Mouse (Mus musculus) hindbrain, embryonic 11.5 days (tissue): ENCODE data around the gene Erich4. TPM values are rescaled to one million over a fixed set of nuclear protein-coding genes. Genes with fewer than 3 reads are reported as not detected.
"Not testable (repeated sequence)": the region's sequence is repeated elsewhere in the genome, so short reads cannot be mapped to it uniquely, and the experiment has no call there.

ENCODE experiments used
- ATAC-seq: fragments of 200-750 bp; cut with Nextera tagmentation; 2 replicates; pipeline ENCODE4 v1.8.0; 2017; ENCODE audit warnings: mild to moderate bottlenecking, moderate TSS enrichment, moderate library complexity; ENCODE audit not compliant: low FRiP score
- DNase-seq: peaks from one replicate; pipeline ENCODE4 v3.0.0-alpha.2; 2015; ENCODE audit warnings: low spot score
- H3K27ac ChIP-seq: fragments of 300-500 bp; sonication (generic); 2 replicates; pipeline ENCODE4 v1.5.1; 2014; ENCODE audit warnings: mild to moderate bottlenecking, low read depth, low read length
- H3K27me3 ChIP-seq: fragments of 300-500 bp; sonication (generic); 2 replicates; pipeline ENCODE4 v1.6.1; 2014; ENCODE audit warnings: mild to moderate bottlenecking, low read length, moderate library complexity, mixed read lengths; ENCODE audit not compliant: control insufficient read depth, insufficient read depth
- H3K36me3 ChIP-seq: fragments of 300-500 bp; sonication (generic); 2 replicates; pipeline ENCODE4 v1.6.1; 2014; ENCODE audit warnings: mild to moderate bottlenecking, low read length, moderate library complexity, mixed read lengths; ENCODE audit not compliant: control insufficient read depth, insufficient read depth
- H3K4me1 ChIP-seq: fragments of 300-500 bp; sonication (generic); replicated peaks from 2 replicates; pipeline ENCODE4 v1.6.1; 2014; ENCODE audit warnings: low read length, mixed read lengths; ENCODE audit not compliant: control insufficient read depth, insufficient read depth
- H3K4me2 ChIP-seq: fragments of 300-500 bp; sonication (generic); replicated peaks from 2 replicates; pipeline ENCODE4 v1.6.1; 2014; ENCODE audit warnings: mild to moderate bottlenecking, low read depth, low read length
- H3K4me3 ChIP-seq: fragments of 300-500 bp; sonication (generic); 2 replicates; pipeline ENCODE4 v1.5.1; 2014; ENCODE audit warnings: low read depth, low read length
- H3K9ac ChIP-seq: fragments of 300-500 bp; sonication (generic); 2 replicates; pipeline ENCODE4 v1.6.1; 2014; ENCODE audit warnings: low read depth, low read length
- H3K9me3 ChIP-seq: fragments of 300-500 bp; sonication (generic); 2 replicates; pipeline ENCODE4 v1.6.1; 2016; ENCODE audit warnings: low read length; ENCODE audit not compliant: control insufficient read depth
- WGBS: fragments of 180-500 bp; shearing (Covaris S2); extraction: QIAGEN DNeasy Blood & Tissue Kit; methylation state at CpG from one replicate; pipeline ENCODE4 v1.1.7; 2014; 5-methylcytosine and 5-hydroxymethylcytosine counted together
- polyA plus RNA-seq: library from polyadenylated mRNA; unstranded; fragments of >200 nt; fragmentation: Nextera tagmentation; extraction: Ambion mirVana; gene quantifications from 2 replicates; pipeline ENCODE4 v1.2.1, GENCODE M21; 2014

Gene Erich4
- polyA plus RNA-seq, 1 experiment from 2014 or later: not detected

DNA sequence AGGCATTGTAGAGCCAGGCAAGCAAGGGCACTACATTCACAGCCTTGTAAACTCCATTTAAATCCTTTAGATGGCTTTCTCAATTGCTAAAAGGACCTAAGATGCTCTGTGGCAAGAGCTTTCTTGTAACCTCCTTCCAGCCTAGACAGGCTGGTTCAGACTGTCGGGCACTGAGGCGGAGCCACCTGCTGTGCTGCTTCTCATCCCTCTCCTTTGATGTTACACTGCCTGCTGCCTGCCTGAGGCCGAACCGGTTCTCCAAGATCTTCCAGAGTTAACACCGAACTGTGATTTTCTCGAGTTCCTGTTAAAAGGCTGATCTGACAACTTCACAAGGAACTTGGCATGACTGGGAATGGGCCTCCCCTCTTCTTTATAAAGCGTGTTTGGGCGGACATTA is 39.8 kb downstream of the Erich4 start:
- Histone ChIP-seq H3K4me2 (no peak overlapping the region), H3K9me3 (no peaks in the 10 kb centered on the region), H3K27me3 (no peaks in the 10 kb centered on the region), H3K27ac (no peak overlapping the region), H3K4me1 (no peaks in the 10 kb centered on the region), H3K9ac (no peak overlapping the region), H3K4me3 (no peak overlapping the region), H3K36me3 (no peaks in the 10 kb centered on the region)
- 15% methylated on average over 8 of the region's 8 CpGs for WGBS
- no peak for ATAC-seq
- DNase-seq: no peak

GRCm38 (mm10) chr7:25575105-25575504 is 40.6 kb downstream of the Erich4 start:
- no peak overlapping the region for H3K9ac ChIP-seq
- H3K4me1 ChIP-seq: no peaks in the 10 kb centered on the region
- H3K27ac ChIP-seq: no peak overlapping the region
- WGBS: 82% methylated on average over 5 of the region's 5 CpGs
- DNase-seq: no peak
- no peaks in the 10 kb centered on the region for H3K36me3 ChIP-seq
- H3K27me3 ChIP-seq: no peaks in the 10 kb centered on the region
- H3K4me2 ChIP-seq: no peak overlapping the region
- no peak for ATAC-seq
- no peaks in the 10 kb centered on the region for H3K9me3 ChIP-seq
- no peak overlapping the region for H3K4me3 ChIP-seq

DNA sequence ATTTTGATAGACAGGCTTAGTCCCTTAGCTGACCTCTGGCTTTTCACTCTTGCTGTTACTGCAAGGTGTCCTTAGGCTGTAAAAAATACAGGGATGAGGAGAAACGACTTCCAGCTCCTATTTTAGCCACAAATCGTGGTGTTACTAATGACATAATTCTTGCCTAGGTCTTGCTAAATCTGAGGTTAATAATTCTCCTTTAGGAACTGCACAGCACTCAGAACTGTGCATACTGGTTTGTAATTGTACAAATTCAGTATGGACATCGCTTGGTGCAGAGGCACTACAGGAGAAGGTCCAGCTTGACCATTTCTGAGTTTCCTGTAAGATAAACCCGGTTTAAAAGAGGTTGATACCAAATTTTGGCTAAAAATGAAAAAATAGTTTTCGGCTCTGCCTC is 41.9 kb downstream of the Erich4 start:
- H3K36me3 ChIP-seq, DNase-seq, ATAC-seq, H3K4me1 ChIP-seq, H3K9me3 ChIP-seq, H3K27ac ChIP-seq, H3K4me3 ChIP-seq, H3K27me3 ChIP-seq, H3K4me2 ChIP-seq, H3K9ac ChIP-seq: not testable (repeated sequence)
- WGBS: 86% methylated on average over 5 of the region's 5 CpGs

GRCm38 (mm10) chr7:25568721-25569120 is 47.0 kb downstream of the Erich4 start:
- H3K4me3 ChIP-seq: no peak overlapping the region
- H3K27me3 ChIP-seq: no peaks in the 10 kb centered on the region
- H3K36me3 ChIP-seq: no peaks in the 10 kb centered on the region
- no peak overlapping the region for H3K4me2 ChIP-seq
- DNase-seq (no peak), ATAC-seq (no peak)
- no peak overlapping the region for H3K27ac ChIP-seq
- H3K4me1 ChIP-seq: no peaks in the 10 kb centered on the region
- H3K9me3 ChIP-seq: no peaks in the 10 kb centered on the region
- H3K9ac ChIP-seq: no peak overlapping the region
- WGBS: 94% methylated on average over 7 of the region's 7 CpGs

Other genes starting within 250 kb of the Erich4 start
- not detected in 2 replicates for gene Cnfn, start 246.2 kb downstream of the Erich4 start, polyA plus RNA-seq
- 2.6 and 3.3 TPM in 2 replicates for gene Lipe, start 217.2 kb downstream of the Erich4 start, polyA plus RNA-seq
- gene Cxcl17, start 203.0 kb downstream of the Erich4 start, polyA plus RNA-seq: 0.28 TPM in 1 of 2 replicates, not detected in the other
- 0.74 and 1.4 TPM in 2 replicates for gene Ceacam1, start 138.3 kb downstream of the Erich4 start, polyA plus RNA-seq
- not detected in 2 replicates for gene Ceacam2, start 76.0 kb downstream of the Erich4 start, polyA plus RNA-seq
- 25.1 and 25.5 TPM in 2 replicates for gene Dmac2, start 3.5 kb upstream of the Erich4 start, polyA plus RNA-seq
- 0.36 and 0.91 TPM in 2 replicates for gene B3gnt8, start 10.8 kb upstream of the Erich4 start, polyA plus RNA-seq
- 32.9 and 35.2 TPM in 2 replicates for gene Bckdha, start 43.1 kb upstream of the Erich4 start, polyA plus RNA-seq
- gene Exosc5, start 43.3 kb upstream of the Erich4 start, polyA plus RNA-seq: 48.1 and 49.9 TPM in 2 replicates
- gene Tmem91, start 59.3 kb upstream of the Erich4 start, polyA plus RNA-seq: 1.6 and 2.2 TPM in 2 replicates
- gene B9d2, start 64.9 kb upstream of the Erich4 start, polyA plus RNA-seq: 33.1 and 34.8 TPM in 2 replicates
- gene Tgfb1, start 71.1 kb upstream of the Erich4 start, polyA plus RNA-seq: 1.0 and 1.1 TPM in 2 replicates
- gene Ccdc97, start 103.2 kb upstream of the Erich4 start, polyA plus RNA-seq: 30.5 and 33.7 TPM in 2 replicates
- gene Hnrnpul1, start 138.9 kb upstream of the Erich4 start, polyA plus RNA-seq: 68.1 and 70.1 TPM in 2 replicates
- 15.0 and 19.4 TPM in 2 replicates for gene Axl, start 172.8 kb upstream of the Erich4 start, polyA plus RNA-seq
- 0.69 and 0.95 TPM in 2 replicates for gene Cyp2s1, start 201.0 kb upstream of the Erich4 start, polyA plus RNA-seq